Mouse (Mus musculus) heart, embryonic 12.5 days (tissue): ENCODE results near the gene Nosip. TPM values are rescaled to one million over a fixed set of nuclear protein-coding genes. Genes with fewer than 3 reads are reported as not detected.

Experiments used
- ATAC-seq: fragments of 200-750 bp; cut with Nextera tagmentation; 2 replicates; pipeline ENCODE4 v1.8.0; 2017; ENCODE audit warnings: moderate TSS enrichment, moderate library complexity; ENCODE audit not compliant: insufficient number of reproducible peaks, low FRiP score
- H3K27ac ChIP-seq: fragments of 300-500 bp; sonication (generic); 2 replicates; pipeline ENCODE4 v1.5.1; 2016; ENCODE audit warnings: mild to moderate bottlenecking, moderate library complexity; ENCODE audit not compliant: poor library complexity, severe bottlenecking
- H3K27me3 ChIP-seq: fragments of 300-500 bp; sonication (generic); replicated peaks from 2 replicates; pipeline ENCODE4 v1.6.1; 2016; ENCODE audit warnings: mild to moderate bottlenecking, moderate library complexity
- H3K36me3 ChIP-seq: fragments of 300-500 bp; sonication (generic); 2 replicates; pipeline ENCODE4 v1.6.1; 2016; ENCODE audit warnings: mild to moderate bottlenecking, moderate library complexity
- H3K4me1 ChIP-seq: fragments of 300-500 bp; sonication (generic); replicated peaks from 2 replicates; pipeline ENCODE4 v1.6.1; 2016; ENCODE audit warnings: mild to moderate bottlenecking
- H3K4me2 ChIP-seq: fragments of 300-500 bp; sonication (generic); 2 replicates; pipeline ENCODE4 v1.6.1; 2016; ENCODE audit warnings: mild to moderate bottlenecking, moderate library complexity
- H3K4me3 ChIP-seq: fragments of 300-500 bp; sonication (generic); 2 replicates; pipeline ENCODE4 v1.5.1; 2016; ENCODE audit warnings: mild to moderate bottlenecking
- H3K9ac ChIP-seq: fragments of 300-500 bp; sonication (generic); 2 replicates; pipeline ENCODE4 v1.6.1; 2016; ENCODE audit warnings: mild to moderate bottlenecking, moderate library complexity
- H3K9me3 ChIP-seq: fragments of 300-500 bp; sonication (generic); replicated peaks from 2 replicates; pipeline ENCODE4 v1.6.1; 2016; ENCODE audit warnings: mild to moderate bottlenecking, moderate library complexity
- WGBS: fragments of 180-500 bp; shearing (Covaris S2); methylation state at CpG from one replicate; pipeline ENCODE4 v1.1.7; 2016; 5-methylcytosine and 5-hydroxymethylcytosine counted together
- polyA plus RNA-seq: library from polyadenylated mRNA; unstranded; fragments of >200 nt; fragmentation: Nextera tagmentation; extraction: Ambion mirVana; gene quantifications from 2 replicates; pipeline ENCODE4 v1.2.1, GENCODE M21; 2016

Nosip gene
- polyA plus RNA-seq, 1 experiment from 2014 or later = 45.7 TPM

- Histone ChIP-seq H3K27me3 (no peaks in the 10 kb centered on the region), H3K9ac (peak overlapping the region; percentile 96), H3K4me1 (peaks cover 21% of the 10 kb centered on the region), H3K4me2 (peak overlapping the region; percentile 92), H3K27ac (peak overlapping the region; percentile 98), H3K4me3 (peak overlapping the region; percentile 91), H3K9me3 (no peaks in the 10 kb centered on the region), H3K36me3 (peaks cover 42% of the 10 kb centered on the region)
- WGBS = 2% methylated on average over 13 of the region's 13 CpGs
- no peak for ATAC-seq
Observed at GRCm38 (mm10) chr7:45051601-45051974, 10.6 kb upstream of the Nosip start.

GRCm38 (mm10) chr7:45052181-45052861, 9.9 kb upstream of the Nosip start:
- peaks cover 21% of the 10 kb centered on the region for H3K4me1 ChIP-seq

GRCm38 (mm10) chr7:45052862-45053116, 9.4 kb upstream of the Nosip start, which contains the start of gene Prr12:
Gene Prr12, minus strand, starts transcription at chr7:45052881.
- H3K4me1 ChIP-seq = peaks cover 21% of the 10 kb centered on the region
- H3K9me3 ChIP-seq = no peaks in the 10 kb centered on the region
- no peaks in the 10 kb centered on the region for H3K27me3 ChIP-seq
- ATAC-seq = peak; percentile 9
- H3K4me2 ChIP-seq = peak within 1 kb of the TSS; percentile 92
- peak within 1 kb of the TSS; percentile 96 for H3K9ac ChIP-seq
- peaks cover 30% of the 10 kb centered on the region for H3K36me3 ChIP-seq
- peak within 1 kb of the TSS; percentile 98 for H3K27ac ChIP-seq
- H3K4me3 ChIP-seq = peak within 1 kb of the TSS; percentile 91
- WGBS = 0% methylated on average over 10 of the region's 18 CpGs

More at GRCm38 (mm10) chr7:45052181-45052861, 9.9 kb upstream of the Nosip start:
- whole genome bisulfite sequencing = under 1% methylated on average over 38 of the region's 38 CpGs
- Histone ChIP-seq H3K27ac (peak overlapping the region; percentile 98), H3K4me2 (peak overlapping the region; percentile 92), H3K9ac (peak overlapping the region; percentile 96), H3K4me3 (peak overlapping the region; percentile 91), H3K27me3 (no peaks in the 10 kb centered on the region), H3K9me3 (no peaks in the 10 kb centered on the region), H3K36me3 (peaks cover 35% of the 10 kb centered on the region)
- no peak for ATAC-seq

- ATAC-seq = peak; percentile 58
- Histone ChIP-seq H3K4me2 (peak overlapping the region; percentile 92), H3K4me1 (peaks cover 21% of the 10 kb centered on the region)
Observed at GRCm38 (mm10) chr7:45053117-45053930, 8.9 kb upstream of the Nosip start.

GRCm38 (mm10) chr7:45053931-45054510, 8.2 kb upstream of the Nosip start:
- H3K9ac ChIP-seq = peak overlapping the region; percentile 96
- H3K27me3 ChIP-seq = no peaks in the 10 kb centered on the region
- ATAC-seq = peak; percentile 95
- peaks cover 18% of the 10 kb centered on the region for H3K36me3 ChIP-seq
- H3K9me3 ChIP-seq = no peaks in the 10 kb centered on the region
- peaks cover 21% of the 10 kb centered on the region for H3K4me1 ChIP-seq
- H3K4me3 ChIP-seq = peak overlapping the region; percentile 91
- peak overlapping the region; percentile 92 for H3K4me2 ChIP-seq
- H3K27ac ChIP-seq = peak overlapping the region; percentile 98
- WGBS = 0% methylated on average over 33 of the region's 33 CpGs

More at GRCm38 (mm10) chr7:45053117-45053930, 8.9 kb upstream of the Nosip start:
- peak overlapping the region; percentile 98 for H3K27ac ChIP-seq
- no peaks in the 10 kb centered on the region for H3K9me3 ChIP-seq
- peaks cover 25% of the 10 kb centered on the region for H3K36me3 ChIP-seq
- H3K9ac ChIP-seq = peak overlapping the region; percentile 96
- H3K4me3 ChIP-seq = peak overlapping the region; percentile 91
- under 1% methylated on average over 42 of the region's 59 CpGs for WGBS
- no peaks in the 10 kb centered on the region for H3K27me3 ChIP-seq

GRCm38 (mm10) chr7:45056329-45056971, 5.8 kb upstream of the Nosip start:
- H3K36me3 ChIP-seq = no peaks in the 10 kb centered on the region
- H3K27me3 ChIP-seq = no peaks in the 10 kb centered on the region
- 53% methylated on average over 14 of the region's 14 CpGs for WGBS
- H3K9ac ChIP-seq = no peak overlapping the region
- H3K4me1 ChIP-seq = peaks cover 10% of the 10 kb centered on the region
- H3K4me3 ChIP-seq = no peak overlapping the region
- no peak for ATAC-seq
- H3K27ac ChIP-seq = no peak overlapping the region
- H3K4me2 ChIP-seq = no peak overlapping the region
- no peaks in the 10 kb centered on the region for H3K9me3 ChIP-seq

GRCm38 (mm10) chr7:45056972-45057348, 5.3 kb upstream of the Nosip start:
- Histone ChIP-seq H3K4me2 (no peak overlapping the region), H3K9ac (no peak overlapping the region), H3K27me3 (no peaks in the 10 kb centered on the region), H3K4me1 (peaks cover 9% of the 10 kb centered on the region), H3K27ac (no peak overlapping the region), H3K9me3 (no peaks in the 10 kb centered on the region), H3K36me3 (no peaks in the 10 kb centered on the region), H3K4me3 (no peak overlapping the region)
- ATAC-seq = no peak

- Histone ChIP-seq H3K4me1 (peaks cover 15% of the 10 kb centered on the region), H3K36me3 (no peaks in the 10 kb centered on the region), H3K9ac (no peak overlapping the region), H3K9me3 (no peaks in the 10 kb centered on the region), H3K4me2 (no peak overlapping the region), H3K27me3 (no peaks in the 10 kb centered on the region), H3K4me3 (no peak overlapping the region), H3K27ac (no peak overlapping the region)
- WGBS = 74% methylated on average over 10 of the region's 10 CpGs
- ATAC-seq = no peak
Observed at GRCm38 (mm10) chr7:45058607-45059571, 3.3 kb upstream of the Nosip start.

GRCm38 (mm10) chr7:45060632-45061122, 1.6 kb upstream of the Nosip start:
- H3K4me3 ChIP-seq = no peak overlapping the region; the same call in 1 of the 2 replicates

GRCm38 (mm10) chr7:45061532-45062075, 625 bp upstream of the Nosip start:
- ATAC-seq = no peak
- H3K9ac ChIP-seq = peak overlapping the region; percentile 70

More at GRCm38 (mm10) chr7:45060632-45061122, 1.6 kb upstream of the Nosip start:
- no peak overlapping the region for H3K27ac ChIP-seq
- no peaks in the 10 kb centered on the region for H3K27me3 ChIP-seq
- no peaks in the 10 kb centered on the region for H3K9me3 ChIP-seq
- H3K36me3 ChIP-seq = no peaks in the 10 kb centered on the region
- H3K9ac ChIP-seq = no peak overlapping the region
- peak overlapping the region; percentile 78; the same call in 1 of the 2 replicates for H3K4me2 ChIP-seq
- ATAC-seq = no peak
- peaks cover 19% of the 10 kb centered on the region for H3K4me1 ChIP-seq
- WGBS = 65% methylated on average over 6 of the region's 6 CpGs

More at GRCm38 (mm10) chr7:45061532-45062075, 625 bp upstream of the Nosip start:
- 13% methylated on average over 11 of the region's 11 CpGs for WGBS
- peak overlapping the region; percentile 44 for H3K27ac ChIP-seq
- peak overlapping the region; percentile 65 for H3K4me3 ChIP-seq
- H3K36me3 ChIP-seq = no peaks in the 10 kb centered on the region
- H3K9me3 ChIP-seq = no peaks in the 10 kb centered on the region
- peak overlapping the region; percentile 78 for H3K4me2 ChIP-seq
- H3K27me3 ChIP-seq = no peaks in the 10 kb centered on the region
- peaks cover 19% of the 10 kb centered on the region for H3K4me1 ChIP-seq
